Comparison of ENCODE assay signal across 12 mouse cellular contexts in genomic region chr5:100083953-100084562, GRCm38 (mm10). TPM values are rescaled to one million over a fixed set of nuclear protein-coding genes. Genes with fewer than 3 reads are reported as not detected.
DNase-seq lines count a peak whose midpoint lies in the region; ATAC-seq and TF ChIP-seq lines count a peak whose summit lies in the region.
"Had no signal": no experiment of that assay in that cellular context is flagged by ENCODE, and none has a peak within 500 bp of the region (broad histone marks: within the 10 kb centered on the region; RNA-seq: fewer than 3 reads in every experiment).

No protein-coding gene starts in this region.

- no peak overlapping the region for H3K27ac ChIP-seq in hindbrain, embryonic 14.5 days
- H3K27ac ChIP-seq in hindbrain, embryonic 16.5 days (ENCODE audit: low read depth, low read length) = no peak overlapping the region
- H3K27ac ChIP-seq in lung, embryonic 15.5 days = peak overlapping the region; percentile 51
- H3K27ac ChIP-seq in forebrain, postnatal 0 days (ENCODE audit: low read depth, low read length) = peak overlapping the region; percentile 60; the same call in 1 of the 2 replicates
- H3K27ac ChIP-seq in midbrain, postnatal 0 days (ENCODE audit: low read depth, low read length) = no peak overlapping the region

- no peak for TF ChIP-seq CTCF in forebrain, postnatal 0 days (IDR thresholded peaks at IDR 0.05; ENCODE audit: low read depth)
- TF ChIP-seq CTCF in midbrain, postnatal 0 days (IDR thresholded peaks at IDR 0.05) = no peak

- no peaks in the 10 kb centered on the region for H3K9me3 ChIP-seq in hindbrain, embryonic 14.5 days (ENCODE audit: control insufficient read depth, low read length)
- no peaks in the 10 kb centered on the region for H3K9me3 ChIP-seq in hindbrain, embryonic 16.5 days (ENCODE audit: control insufficient read depth, low read length)
- H3K9me3 ChIP-seq in lung, embryonic 15.5 days = no peaks in the 10 kb centered on the region
- no peaks in the 10 kb centered on the region for H3K9me3 ChIP-seq in forebrain, postnatal 0 days (ENCODE audit: low read length)
- H3K9me3 ChIP-seq in midbrain, postnatal 0 days (ENCODE audit: low read length) = no peaks in the 10 kb centered on the region
- H3K9me3 ChIP-seq: heart, embryonic 12.5 days had no signal

- H3K36me3 ChIP-seq in hindbrain, embryonic 14.5 days (replicated peaks; ENCODE audit: control insufficient read depth, insufficient read depth) = no peaks in the 10 kb centered on the region
- no peaks in the 10 kb centered on the region for H3K36me3 ChIP-seq in hindbrain, embryonic 16.5 days (ENCODE audit: control insufficient read depth, insufficient read depth, low read length)
- H3K36me3 ChIP-seq in lung, embryonic 15.5 days = no peaks in the 10 kb centered on the region
- no peaks in the 10 kb centered on the region; the same call in 1 of the 2 replicates for H3K36me3 ChIP-seq in forebrain, postnatal 0 days (ENCODE audit: insufficient read depth)
- H3K36me3 ChIP-seq in midbrain, postnatal 0 days (ENCODE audit: insufficient read depth, low read length) = peaks cover 5% of the 10 kb centered on the region; the same call in 1 of the 2 replicates
- H3K36me3 ChIP-seq: heart, embryonic 12.5 days had no signal

- no peak overlapping the region for H3K9ac ChIP-seq in hindbrain, embryonic 14.5 days
- H3K9ac ChIP-seq in hindbrain, embryonic 16.5 days (ENCODE audit: low read depth, low read length) = no peak overlapping the region
- no peak overlapping the region for H3K9ac ChIP-seq in lung, embryonic 15.5 days
- H3K9ac ChIP-seq in forebrain, postnatal 0 days = no peak overlapping the region
- no peak overlapping the region for H3K9ac ChIP-seq in midbrain, postnatal 0 days (replicated peaks; ENCODE audit: low read length, poor library complexity, severe bottlenecking)
- H3K9ac ChIP-seq: heart, embryonic 12.5 days had no signal

- 0 out of 2 replicates have a peak, but pooled peaks have one; percentile 50 for ATAC-seq in hindbrain, embryonic 14.5 days (ENCODE audit: low FRiP score)
- no peak for ATAC-seq in hindbrain, embryonic 16.5 days
- ATAC-seq in lung, embryonic 15.5 days (ENCODE audit: borderline replicate concordance, extremely low read depth, low FRiP score, low TSS enrichment) = no peak
- peak; percentile 53; the same call in 1 of the 2 replicates for ATAC-seq in forebrain, postnatal 0 days
- ATAC-seq in midbrain, postnatal 0 days (ENCODE audit: low FRiP score) = no peak

- DNase-seq in hindbrain, embryonic 14.5 days (ENCODE audit: low spot score) = no peak
- no peak for DNase-seq in lung, postnatal 25 days (ENCODE audit: low spot score)
- DNase-seq in forebrain, postnatal 0 days = peak; percentile 51
- peak; percentile 38 for DNase-seq in midbrain, postnatal 0 days (ENCODE audit: low spot score)
- DNase-seq in thymus, postnatal 14 days = no peak
- DNase-seq: adrenal gland, postnatal 14 days; cerebellum, adult 2 months; kidney, adult 11 months; thymus, postnatal 25 days had no signal

- H3K27me3 ChIP-seq in hindbrain, embryonic 14.5 days (ENCODE audit: control insufficient read depth, insufficient read depth, low read length) = no peaks in the 10 kb centered on the region
- H3K27me3 ChIP-seq in hindbrain, embryonic 16.5 days (replicated peaks; ENCODE audit: control insufficient read depth, insufficient read depth, low read length) = no peaks in the 10 kb centered on the region
- H3K27me3 ChIP-seq in lung, embryonic 15.5 days = no peaks in the 10 kb centered on the region
- H3K27me3 ChIP-seq in forebrain, postnatal 0 days (ENCODE audit: insufficient read depth, low read length) = no peaks in the 10 kb centered on the region
- H3K27me3 ChIP-seq in midbrain, postnatal 0 days (ENCODE audit: insufficient read depth, low read length) = no peaks in the 10 kb centered on the region

- no peak overlapping the region for H3K4me3 ChIP-seq in hindbrain, embryonic 14.5 days (replicated peaks; ENCODE audit: low read length)
- no peak overlapping the region for H3K4me3 ChIP-seq in hindbrain, embryonic 16.5 days (ENCODE audit: low read length)
- no peak overlapping the region for H3K4me3 ChIP-seq in lung, embryonic 15.5 days
- H3K4me3 ChIP-seq in forebrain, postnatal 0 days (ENCODE audit: low read depth, low read length) = no peak overlapping the region
- H3K4me3 ChIP-seq in midbrain, postnatal 0 days (ENCODE audit: low read depth, low read length) = no peak overlapping the region
- H3K4me3 ChIP-seq: heart, embryonic 12.5 days had no signal

- WGBS in hindbrain, embryonic 14.5 days = 52% methylated on average over 12 of the region's 12 CpGs
- WGBS in hindbrain, embryonic 16.5 days = 43% methylated on average over 12 of the region's 12 CpGs
- 51% methylated on average over 12 of the region's 12 CpGs for WGBS in lung, embryonic 15.5 days
- WGBS in forebrain, postnatal 0 days = 34% methylated on average over 12 of the region's 12 CpGs
- 44% methylated on average over 12 of the region's 12 CpGs for WGBS in midbrain, postnatal 0 days

- H3K4me2 ChIP-seq in hindbrain, embryonic 14.5 days (replicated peaks) = no peak overlapping the region
- H3K4me2 ChIP-seq in hindbrain, embryonic 16.5 days (ENCODE audit: low read length) = no peak overlapping the region
- no peak overlapping the region for H3K4me2 ChIP-seq in lung, embryonic 15.5 days
- no peak overlapping the region for H3K4me2 ChIP-seq in forebrain, postnatal 0 days (ENCODE audit: low read depth)
- no peak overlapping the region for H3K4me2 ChIP-seq in midbrain, postnatal 0 days (ENCODE audit: low read depth, low read length, poor library complexity, severe bottlenecking)
- H3K4me2 ChIP-seq: heart, embryonic 12.5 days had no signal

- H3K4me1 ChIP-seq in hindbrain, embryonic 14.5 days (replicated peaks; ENCODE audit: control insufficient read depth, insufficient read depth, low read length) = peaks cover 13% of the 10 kb centered on the region
- H3K4me1 ChIP-seq in hindbrain, embryonic 16.5 days (ENCODE audit: control insufficient read depth, insufficient read depth, low read depth, low read length) = no peaks in the 10 kb centered on the region
- peaks cover 19% of the 10 kb centered on the region for H3K4me1 ChIP-seq in lung, embryonic 15.5 days
- H3K4me1 ChIP-seq in forebrain, postnatal 0 days (ENCODE audit: insufficient read depth) = no peaks in the 10 kb centered on the region
- peaks cover 2% of the 10 kb centered on the region; the same call in 1 of the 2 replicates for H3K4me1 ChIP-seq in midbrain, postnatal 0 days (ENCODE audit: insufficient read depth, low read length)

RNA-seq across cellular contexts. Expression of gene Enoph1, which starts 44.3 kb away (rescaled TPM):
- polyA plus RNA-seq in hindbrain, embryonic 14.5 days (2014; fragmentation: Nextera tagmentation; extraction: Ambion mirVana) = 44.3 and 54.0 TPM in 2 replicates
- 56.9 and 62.2 TPM in 2 replicates for polyA plus RNA-seq in hindbrain, embryonic 16.5 days (2015; fragmentation: Nextera tagmentation; extraction: Ambion mirVana)
- polyA plus RNA-seq in lung, embryonic 15.5 days (2015; fragmentation: Nextera tagmentation; extraction: Ambion mirVana) = 48.4 and 51.1 TPM in 2 replicates
- total RNA-seq in forebrain, postnatal 0 days (2014; rRNA removed) = 66.5 and 67.6 TPM in 2 replicates
- 49.7 and 58.6 TPM in 2 replicates for polyA plus RNA-seq in forebrain, postnatal 0 days (2015; fragmentation: Nextera tagmentation; extraction: Ambion mirVana)
- total RNA-seq in midbrain, postnatal 0 days (2014; rRNA removed) = 50.0 and 54.7 TPM in 2 replicates
- polyA plus RNA-seq in midbrain, postnatal 0 days (2015; fragmentation: Nextera tagmentation; extraction: Ambion mirVana) = 55.0 and 56.3 TPM in 2 replicates

RNA-seq across cellular contexts. Expression of gene Hnrnpdl, which starts 44.6 kb away (rescaled TPM):
- 202 and 206 TPM in 2 replicates for polyA plus RNA-seq in hindbrain, embryonic 14.5 days (2014; fragmentation: Nextera tagmentation; extraction: Ambion mirVana)
- 158 and 173 TPM in 2 replicates for polyA plus RNA-seq in hindbrain, embryonic 16.5 days (2015; fragmentation: Nextera tagmentation; extraction: Ambion mirVana)
- polyA plus RNA-seq in lung, embryonic 15.5 days (2015; fragmentation: Nextera tagmentation; extraction: Ambion mirVana) = 153 and 157 TPM in 2 replicates
- total RNA-seq in forebrain, postnatal 0 days (2014; rRNA removed) = 176 and 207 TPM in 2 replicates
- 236 and 246 TPM in 2 replicates for polyA plus RNA-seq in forebrain, postnatal 0 days (2015; fragmentation: Nextera tagmentation; extraction: Ambion mirVana)
- 145 and 171 TPM in 2 replicates for total RNA-seq in midbrain, postnatal 0 days (2014; rRNA removed)
- 203 and 214 TPM in 2 replicates for polyA plus RNA-seq in midbrain, postnatal 0 days (2015; fragmentation: Nextera tagmentation; extraction: Ambion mirVana)

Comparison
In these comparisons a context has a peak if more than half of its experiments do, and no peak if none do; other contexts are left out.
1. ATAC-seq: peak in hindbrain, embryonic 14.5 days (single experiment) and forebrain, postnatal 0 days (single experiment); none in hindbrain, embryonic 16.5 days (single experiment), lung, embryonic 15.5 days (single experiment) and midbrain, postnatal 0 days (single experiment).
2. DNase-seq: peak in forebrain, postnatal 0 days (single experiment) and midbrain, postnatal 0 days (single experiment); none in hindbrain, embryonic 14.5 days (single experiment), lung, postnatal 25 days (single experiment) and thymus, postnatal 14 days (single experiment).
3. H3K27ac ChIP-seq: peak in lung, embryonic 15.5 days (single experiment) and forebrain, postnatal 0 days (single experiment); none in hindbrain, embryonic 14.5 days (single experiment), hindbrain, embryonic 16.5 days (single experiment) and midbrain, postnatal 0 days (single experiment).